10 mouse cellular contexts compared by ENCODE assay signal in genomic region chr2:159586697-159587473, GRCm38 (mm10).
DNase-seq lines count a peak whose midpoint lies in the region; ATAC-seq and TF ChIP-seq lines count a peak whose summit lies in the region.
"Had no signal": no experiment of that assay in that cellular context is flagged by ENCODE, and none has a peak within 500 bp of the region (broad histone marks: within the 10 kb centered on the region; RNA-seq: fewer than 3 reads in every experiment).

No protein-coding gene starts in this region.

- H3K4me1 ChIP-seq in heart, adult 2 months (ENCODE audit: control insufficient read depth, insufficient read depth, low read length) = peaks cover 2% of the 10 kb centered on the region
- H3K4me1 ChIP-seq in heart, embryonic 10.5 days = no peaks in the 10 kb centered on the region
- H3K4me1 ChIP-seq: embryonic facial prominence, embryonic 12.5 days; intestine, embryonic 15.5 days had no signal

- TF ChIP-seq CTCF in heart, adult 2 months (IDR thresholded peaks at IDR 0.05) = peak; percentile 34

- no peak for DNase-seq in heart, adult 2 months
- no peak for DNase-seq in heart, embryonic 10.5 days (ENCODE audit: low spot score)
- DNase-seq in left cerebral cortex, postnatal 4 days = peak; percentile 47
- no peak for DNase-seq in left cerebral cortex, adult 9 months (ENCODE audit: low spot score in 2 of 2)
- DNase-seq in adipocyte (ENCODE audit: low spot score) = peak; percentile 47
- peak; percentile 39 for DNase-seq in hindlimb bud, embryonic 11.5 days (ENCODE audit: extremely low spot score, low read depth, low spot score)
- DNase-seq: right cerebral cortex, postnatal 25 days had no signal

- no peaks in the 10 kb centered on the region for H3K9me3 ChIP-seq in heart, embryonic 10.5 days
- H3K9me3 ChIP-seq: embryonic facial prominence, embryonic 12.5 days; intestine, embryonic 15.5 days had no signal

- no peak overlapping the region for H3K4me3 ChIP-seq in heart, adult 2 months
- H3K4me3 ChIP-seq in heart, embryonic 10.5 days = no peak overlapping the region
- H3K4me3 ChIP-seq: embryonic facial prominence, embryonic 12.5 days; intestine, embryonic 15.5 days had no signal

- TF ChIP-seq POLR2A in heart, adult 2 months (IDR thresholded peaks at IDR 0.05; ENCODE audit: insufficient read depth, low read depth, low read length) = no peak

- no peaks in the 10 kb centered on the region for H3K79me2 ChIP-seq in heart, adult 2 months (replicated peaks; ENCODE audit: control insufficient read depth, insufficient read depth, low read length)

- WGBS in heart, adult 2 months = 69% methylated on average over 6 of the region's 6 CpGs
- WGBS in heart, embryonic 10.5 days = 48% methylated on average over 6 of the region's 6 CpGs

- TF ChIP-seq EP300 in heart, adult 2 months (IDR thresholded peaks at IDR 0.05; ENCODE audit: insufficient read depth, low read depth, low read length) = no peak

- intact Hi-C loops in heart, adult 2 months (cut with DNase I) = no loop called here
- intact Hi-C loops in left cerebral cortex, postnatal 4 days (cut with DNase I) = loop anchor here (10.0 kb wide), 1 partner anchor 778 kb away; the partner anchor contains the start of gene Mafb

- no peak overlapping the region for H3K27ac ChIP-seq in heart, adult 2 months
- H3K27ac ChIP-seq in heart, embryonic 10.5 days = no peak overlapping the region
- H3K27ac ChIP-seq: embryonic facial prominence, embryonic 12.5 days; intestine, embryonic 15.5 days had no signal

- ATAC-seq in frontal cortex, adult (ENCODE audit: low TSS enrichment) = no peak
- ATAC-seq: intestine, embryonic 15.5 days had no signal

- H3K9ac ChIP-seq in heart, adult 2 months (ENCODE audit: low read depth, low read length) = no peak overlapping the region
- H3K9ac ChIP-seq: embryonic facial prominence, embryonic 12.5 days; intestine, embryonic 15.5 days had no signal

- H3K36me3 ChIP-seq in heart, adult 2 months (ENCODE audit: control insufficient read depth, insufficient read depth, low read length) = no peaks in the 10 kb centered on the region
- H3K36me3 ChIP-seq in heart, embryonic 10.5 days = no peaks in the 10 kb centered on the region
- H3K36me3 ChIP-seq: embryonic facial prominence, embryonic 12.5 days; intestine, embryonic 15.5 days had no signal

- H3K27me3 ChIP-seq in heart, adult 2 months (ENCODE audit: control insufficient read depth, insufficient read depth, low read length) = no peaks in the 10 kb centered on the region
- H3K27me3 ChIP-seq in heart, embryonic 10.5 days (ENCODE audit: insufficient read depth, poor library complexity, severe bottlenecking) = no peaks in the 10 kb centered on the region
- H3K27me3 ChIP-seq: embryonic facial prominence, embryonic 12.5 days; intestine, embryonic 15.5 days had no signal

Comparison
In these comparisons a context has a peak if more than half of its experiments do, and no peak if none do; other contexts are left out.
1. DNase-seq: peak in left cerebral cortex, postnatal 4 days (single experiment), adipocyte (single experiment) and hindlimb bud, embryonic 11.5 days (single experiment); none in heart, adult 2 months (0 of 2), heart, embryonic 10.5 days (single experiment) and left cerebral cortex, adult 9 months (0 of 2).